Mouse (Mus musculus): ENCODE measurements around the gene Iqcj.
"Not testable (repeated sequence)": the region's sequence is repeated elsewhere in the genome, so short reads cannot be mapped to it uniquely, and the experiment has no call there.

Iqcj gene

DNA sequence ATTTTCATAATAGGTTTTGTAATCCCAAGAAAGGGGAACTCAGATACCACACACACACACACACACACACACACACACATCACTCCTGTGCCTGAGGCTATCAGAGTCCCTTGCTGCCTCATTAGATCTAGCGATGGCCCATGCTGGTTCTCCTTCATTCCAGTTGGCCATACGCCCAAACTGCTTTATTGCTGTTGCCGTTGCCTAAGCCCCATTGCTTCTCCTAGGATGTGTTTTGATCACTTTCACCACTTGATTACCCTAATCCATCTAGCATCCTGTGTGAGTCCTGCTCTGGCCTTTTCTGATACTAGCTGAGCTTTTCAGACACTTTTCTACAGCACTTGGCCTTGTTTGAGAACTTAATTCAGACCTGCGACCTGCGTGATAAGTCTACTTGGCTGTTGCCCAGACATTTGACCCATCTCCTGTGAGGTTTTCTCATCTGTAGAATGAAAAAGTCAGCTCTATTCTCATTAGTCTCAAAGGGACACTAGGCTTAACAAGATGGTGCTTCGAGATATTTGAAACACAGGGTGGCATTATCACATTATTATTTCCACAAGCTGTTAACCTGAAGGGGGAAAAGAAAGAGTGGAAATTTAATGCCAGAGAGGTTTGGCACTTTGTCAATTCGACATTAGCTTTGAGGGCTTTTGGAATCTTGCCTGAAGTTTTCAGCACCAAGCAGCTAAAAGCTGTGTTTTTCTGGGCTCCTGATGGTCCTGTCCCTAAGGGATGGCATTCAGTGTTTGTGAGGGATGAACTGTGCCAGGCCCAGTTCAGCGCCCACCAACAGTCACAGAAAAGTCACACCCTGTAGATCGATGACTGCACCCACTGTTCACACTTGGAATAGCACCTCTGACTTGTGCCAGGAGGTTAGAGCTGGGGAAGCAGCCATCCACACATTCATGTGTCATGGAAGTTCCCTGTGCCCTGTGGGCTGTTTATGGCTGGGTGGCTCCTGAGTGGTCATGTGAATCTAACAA, 179.7 kb downstream of the Iqcj start:
- no peak for DNase-seq (ENCODE audit: low read depth, low spot score)

- DNase-seq (ENCODE audit: low read depth, low spot score): no peak
These were observed 185.4 kb downstream of the Iqcj start for GRCm38 (mm10) chr3:68077406-68077805.

- no peak for DNase-seq (ENCODE audit: low read depth, low spot score)
These were observed 193.0 kb downstream of the Iqcj start for GRCm38 (mm10) chr3:68085024-68085423.

- DNase-seq (ENCODE audit: low read depth, low spot score): no peak
These were observed 200.1 kb downstream of the Iqcj start for GRCm38 (mm10) chr3:68092108-68092507.

- DNase-seq (ENCODE audit: low read depth, low spot score): no peak
These were observed 204.9 kb downstream of the Iqcj start for GRCm38 (mm10) chr3:68096724-68097431.

DNA sequence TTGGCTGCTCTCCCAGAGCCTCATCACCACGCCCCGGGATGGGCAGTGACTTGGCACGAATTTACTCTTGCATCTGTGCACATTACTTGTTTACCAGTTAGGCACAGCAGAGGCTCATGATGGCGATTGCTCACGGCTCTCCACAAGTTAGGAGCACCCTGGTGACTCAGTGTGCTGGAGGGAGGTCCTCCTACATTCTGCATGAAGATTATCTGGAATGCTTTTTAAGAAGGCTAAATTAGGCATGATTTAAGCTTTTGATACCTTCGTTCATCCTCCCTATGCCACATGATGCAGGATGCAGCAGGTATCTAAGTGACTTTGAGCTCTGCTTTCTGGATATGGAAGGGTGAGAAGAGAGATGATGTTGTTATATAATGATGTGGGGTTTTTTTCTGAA, 207.5 kb downstream of the Iqcj start:
- not testable (repeated sequence) for DNase-seq (ENCODE audit: low read depth, low spot score)

DNA sequence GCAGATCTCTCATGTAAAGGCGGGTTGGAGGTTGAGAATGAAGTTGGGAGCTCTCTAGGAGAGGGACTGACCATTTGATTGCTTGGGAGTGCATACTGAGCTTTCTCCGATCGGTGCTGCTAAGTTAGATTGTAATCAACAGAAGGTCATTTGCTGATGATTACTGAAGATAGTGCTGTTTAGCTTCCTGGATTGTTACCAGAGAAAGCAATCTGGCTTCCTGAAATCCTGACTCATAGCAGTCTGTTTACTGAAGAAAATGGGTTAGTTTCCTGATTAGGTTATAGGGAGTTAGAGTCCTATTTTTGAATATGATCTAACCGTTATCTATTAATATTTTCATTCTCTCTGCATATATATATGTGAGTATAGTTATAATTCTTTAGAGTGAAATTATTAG, 209.3 kb downstream of the Iqcj start:
- no peak for DNase-seq (ENCODE audit: low read depth, low spot score)

GRCm38 (mm10) chr3:68105081-68105685, 213.2 kb downstream of the Iqcj start:
- no peak for DNase-seq (ENCODE audit: low read depth, low spot score)
